Mouse (Mus musculus) kidney, embryonic 14.5 days (tissue): ENCODE results near the gene Sept3. TPM values are rescaled to one million over a fixed set of nuclear protein-coding genes. Genes with fewer than 3 reads are reported as not detected.

Source experiments
- ATAC-seq: fragments of 200-750 bp; cut with Nextera tagmentation; 2 replicates; pipeline ENCODE4 v1.8.0; 2017; ENCODE audit warnings: moderate number of reproducible peaks, mild to moderate bottlenecking, moderate TSS enrichment, moderate library complexity; ENCODE audit not compliant: low FRiP score, low TSS enrichment
- H3K27ac ChIP-seq: fragments of 300-500 bp; sonication (generic); 2 replicates; pipeline ENCODE4 v1.5.1; 2014; ENCODE audit warnings: low read depth, mild to moderate bottlenecking, low read length, moderate library complexity, mixed read lengths
- H3K27me3 ChIP-seq: fragments of 300-500 bp; sonication (generic); 2 replicates; pipeline ENCODE4 v1.6.1; 2014; ENCODE audit warnings: mild to moderate bottlenecking, low read length; ENCODE audit not compliant: control insufficient read depth, insufficient read depth
- H3K36me3 ChIP-seq: fragments of 300-500 bp; sonication (generic); 2 replicates; pipeline ENCODE4 v1.6.1; 2014; ENCODE audit warnings: low read length, mixed read lengths; ENCODE audit not compliant: control insufficient read depth, insufficient read depth
- H3K4me1 ChIP-seq: fragments of 300-500 bp; sonication (generic); 2 replicates; pipeline ENCODE4 v1.6.1; 2014; ENCODE audit warnings: low read length, mixed read lengths; ENCODE audit not compliant: control insufficient read depth, insufficient read depth
- H3K4me2 ChIP-seq: fragments of 300-500 bp; sonication (generic); replicated peaks from 2 replicates; pipeline ENCODE4 v1.6.1; 2014; ENCODE audit warnings: low read depth, mild to moderate bottlenecking, low read length
- H3K4me3 ChIP-seq: fragments of 300-500 bp; sonication (generic); 2 replicates; pipeline ENCODE4 v1.5.1; 2014; ENCODE audit warnings: mild to moderate bottlenecking, low read length
- H3K9ac ChIP-seq: fragments of 300-500 bp; sonication (generic); 2 replicates; pipeline ENCODE4 v1.6.1; 2014; ENCODE audit warnings: low read depth, mild to moderate bottlenecking, low read length, moderate library complexity
- H3K9me3 ChIP-seq: fragments of 300-500 bp; sonication (generic); 2 replicates; pipeline ENCODE4 v1.6.1; 2016; ENCODE audit warnings: low read length; ENCODE audit not compliant: control insufficient read depth
- WGBS: fragments of 180-500 bp; shearing (Covaris S2); extraction: QIAGEN DNeasy Blood & Tissue Kit; methylation state at CpG from one replicate; pipeline ENCODE4 v1.1.7; 2014; 5-methylcytosine and 5-hydroxymethylcytosine counted together
- polyA plus RNA-seq: library from polyadenylated mRNA; unstranded; fragments of >200 nt; fragmentation: Nextera tagmentation; extraction: Ambion mirVana; gene quantifications from 2 replicates; pipeline ENCODE4 v1.2.1, GENCODE M21; 2014

The Sept3 gene
- 8.6 and 15.8 TPM in 2 replicates for polyA plus RNA-seq

- Histone ChIP-seq H3K27me3 (peaks cover 19% of the 10 kb centered on the region), H3K4me3 (peak within 1 kb of the TSS; percentile 62), H3K4me2 (peak within 1 kb of the TSS; percentile 99), H3K4me1 (peaks cover 9% of the 10 kb centered on the region; the same call in 1 of the 2 replicates), H3K27ac (no peak within 1 kb of the TSS), H3K9me3 (no peaks in the 10 kb centered on the region), H3K9ac (peak within 1 kb of the TSS; percentile 67), H3K36me3 (no peaks in the 10 kb centered on the region)
- ATAC-seq = no peak
- 25% methylated on average over 6 of the region's 6 CpGs for WGBS
These were observed at the start of gene Sept3 for GRCm38 (mm10) chr15:82274593-82274926. Sept3 (plus strand) TSS chr15:82274893.

GRCm38 (mm10) chr15:82225769-82226168 lies 48.9 kb upstream of the Sept3 start:
- H3K4me3 ChIP-seq = no peak overlapping the region
- H3K4me2 ChIP-seq = no peak overlapping the region
- H3K27ac ChIP-seq = no peak overlapping the region
- no peak overlapping the region for H3K9ac ChIP-seq
- H3K9me3 ChIP-seq = no peaks in the 10 kb centered on the region
- 88% methylated on average over 5 of the region's 5 CpGs for WGBS
- H3K4me1 ChIP-seq = peaks cover 15% of the 10 kb centered on the region; the same call in 1 of the 2 replicates
- ATAC-seq = no peak
- peaks cover 18% of the 10 kb centered on the region for H3K27me3 ChIP-seq
- no peaks in the 10 kb centered on the region for H3K36me3 ChIP-seq

GRCm38 (mm10) chr15:82229542-82230045 lies 45.1 kb upstream of the Sept3 start:
- no peak overlapping the region for H3K27ac ChIP-seq
- H3K9me3 ChIP-seq = no peaks in the 10 kb centered on the region
- H3K27me3 ChIP-seq = no peaks in the 10 kb centered on the region; the same call in 1 of the 2 replicates
- ATAC-seq = peak; percentile 21; the same call in 1 of the 2 replicates
- no peak overlapping the region for H3K4me3 ChIP-seq
- 0 out of 2 replicates have a peak, but pooled peaks cover 14% of the 10 kb centered on the region for H3K4me1 ChIP-seq
- H3K4me2 ChIP-seq = no peak overlapping the region
- 35% methylated on average over 11 of the region's 11 CpGs for WGBS
- no peak overlapping the region; the same call in 1 of the 2 replicates for H3K9ac ChIP-seq
- no peaks in the 10 kb centered on the region; the same call in 1 of the 2 replicates for H3K36me3 ChIP-seq

- Histone ChIP-seq H3K9me3 (no peaks in the 10 kb centered on the region), H3K27ac (no peak overlapping the region), H3K9ac (no peak overlapping the region), H3K27me3 (no peaks in the 10 kb centered on the region), H3K4me2 (no peak overlapping the region), H3K36me3 (no peaks in the 10 kb centered on the region; the same call in 1 of the 2 replicates), H3K4me3 (no peak overlapping the region), H3K4me1 (0 out of 2 replicates have a peak, but pooled peaks cover 14% of the 10 kb centered on the region)
- ATAC-seq = no peak
- WGBS = 70% methylated on average over 6 of the region's 6 CpGs
These were observed 44.5 kb upstream of the Sept3 start for GRCm38 (mm10) chr15:82230098-82230611.

- no peak overlapping the region for H3K4me3 ChIP-seq
- H3K27me3 ChIP-seq = no peaks in the 10 kb centered on the region
- ATAC-seq = 0 out of 2 replicates have a peak, but pooled peaks have one; percentile 26
- no peak overlapping the region for H3K9ac ChIP-seq
- no peak overlapping the region for H3K27ac ChIP-seq
- no peak overlapping the region for H3K4me2 ChIP-seq
- H3K9me3 ChIP-seq = no peaks in the 10 kb centered on the region
- H3K4me1 ChIP-seq = 0 out of 2 replicates have a peak, but pooled peaks cover 14% of the 10 kb centered on the region
- 73% methylated on average over 4 of the region's 4 CpGs for WGBS
- no peaks in the 10 kb centered on the region; the same call in 1 of the 2 replicates for H3K36me3 ChIP-seq
These were observed 43.6 kb upstream of the Sept3 start for GRCm38 (mm10) chr15:82231100-82231499.

GRCm38 (mm10) chr15:82231591-82232378 lies 42.9 kb upstream of the Sept3 start:
- 60% methylated on average over 11 of the region's 11 CpGs for WGBS
- H3K36me3 ChIP-seq = no peaks in the 10 kb centered on the region; the same call in 1 of the 2 replicates
- H3K4me2 ChIP-seq = no peak overlapping the region
- no peaks in the 10 kb centered on the region for H3K27me3 ChIP-seq
- 0 out of 2 replicates have a peak, but pooled peaks cover 14% of the 10 kb centered on the region for H3K4me1 ChIP-seq
- H3K27ac ChIP-seq = no peak overlapping the region
- H3K9me3 ChIP-seq = no peaks in the 10 kb centered on the region
- H3K4me3 ChIP-seq = no peak overlapping the region
- H3K9ac ChIP-seq = no peak overlapping the region
- ATAC-seq = no peak

- H3K4me3 ChIP-seq = no peak overlapping the region
- H3K9ac ChIP-seq = no peak overlapping the region
- no peaks in the 10 kb centered on the region for H3K27me3 ChIP-seq
- 0 out of 2 replicates have a peak, but pooled peaks cover 14% of the 10 kb centered on the region for H3K4me1 ChIP-seq
- no peak overlapping the region for H3K27ac ChIP-seq
- no peaks in the 10 kb centered on the region for H3K9me3 ChIP-seq
- no peaks in the 10 kb centered on the region; the same call in 1 of the 2 replicates for H3K36me3 ChIP-seq
- WGBS = 54% methylated on average over 4 of the region's 4 CpGs
- no peak overlapping the region for H3K4me2 ChIP-seq
- ATAC-seq = no peak
These were observed 42.0 kb upstream of the Sept3 start for GRCm38 (mm10) chr15:82232651-82233050.

- no peak; the same call in 1 of the 2 replicates for ATAC-seq
- Histone ChIP-seq H3K27ac (no peak overlapping the region), H3K4me2 (no peak overlapping the region), H3K36me3 (peaks cover 9% of the 10 kb centered on the region; the same call in 1 of the 2 replicates), H3K9ac (no peak overlapping the region), H3K27me3 (no peaks in the 10 kb centered on the region), H3K4me1 (0 out of 2 replicates have a peak, but pooled peaks cover 8% of the 10 kb centered on the region), H3K9me3 (no peaks in the 10 kb centered on the region), H3K4me3 (no peak overlapping the region)
- 82% methylated on average over 10 of the region's 10 CpGs for WGBS
These were observed 39.0 kb upstream of the Sept3 start for GRCm38 (mm10) chr15:82235661-82236060.
